ENCODE assay signal across 13 mouse cellular contexts in genomic region chr9:59941885-59942350, GRCm38 (mm10). TPM values are rescaled to one million over a fixed set of nuclear protein-coding genes. Genes with fewer than 3 reads are reported as not detected.
DNase-seq lines count a peak whose midpoint lies in the region; ATAC-seq and TF ChIP-seq lines count a peak whose summit lies in the region.
"Had no signal": no experiment of that assay in that cellular context is flagged by ENCODE, and none has a peak within 500 bp of the region (broad histone marks: within the 10 kb centered on the region; RNA-seq: fewer than 3 reads in every experiment).

No protein-coding gene starts in this region.

- no peaks in the 10 kb centered on the region for H3K9me3 ChIP-seq in heart, embryonic 12.5 days (replicated peaks)
- no peaks in the 10 kb centered on the region for H3K9me3 ChIP-seq in limb, embryonic 15.5 days
- H3K9me3 ChIP-seq: forebrain, embryonic 13.5 days; liver, embryonic 13.5 days had no signal

- WGBS in heart, embryonic 12.5 days = 24% methylated on average over 9 of the region's 9 CpGs
- 3% methylated on average over 9 of the region's 9 CpGs for WGBS in spleen, adult 2 months
- WGBS in limb, embryonic 15.5 days = 41% methylated on average over 9 of the region's 9 CpGs

- no peaks in the 10 kb centered on the region for H3K27me3 ChIP-seq in heart, embryonic 12.5 days (replicated peaks)
- no peaks in the 10 kb centered on the region for H3K27me3 ChIP-seq in spleen, adult 2 months (ENCODE audit: control insufficient read depth, insufficient read depth, low read length)
- H3K27me3 ChIP-seq in limb, embryonic 15.5 days = no peaks in the 10 kb centered on the region
- H3K27me3 ChIP-seq: forebrain, embryonic 13.5 days had no signal

- no peak for DNase-seq in heart, postnatal 10 days
- peak in 1 of 2 experiments; percentile 65 for DNase-seq in spleen, adult 2 months (ENCODE audit: low read depth in 1 of 2, low spot score in 2 of 2)
- DNase-seq in spleen, postnatal 10 days (ENCODE audit: low spot score in 2 of 2) = no peak
- DNase-seq in thymus, postnatal 4 days = peak; percentile 37
- no peak for DNase-seq in layer of hippocampus, adult 9-11 months
- DNase-seq in urinary bladder, postnatal 14 days (ENCODE audit: low spot score) = no peak
- DNase-seq: heart, adult 2 months; liver, embryonic 13.5 days had no signal

- H3K36me3 ChIP-seq in heart, embryonic 12.5 days = no peaks in the 10 kb centered on the region
- no peaks in the 10 kb centered on the region for H3K36me3 ChIP-seq in spleen, adult 2 months (ENCODE audit: control insufficient read depth, insufficient read depth, low read length)
- no peaks in the 10 kb centered on the region for H3K36me3 ChIP-seq in limb, embryonic 15.5 days
- H3K36me3 ChIP-seq: liver, embryonic 13.5 days had no signal

- TF ChIP-seq POLR2A in spleen, adult 2 months (IDR thresholded peaks at IDR 0.05; ENCODE audit: low read depth, low read length) = no peak; the same call in 1 of the 2 replicates

- H3K9ac ChIP-seq in heart, embryonic 12.5 days = no peak overlapping the region
- H3K9ac ChIP-seq in limb, embryonic 15.5 days = no peak overlapping the region
- H3K9ac ChIP-seq: forebrain, embryonic 13.5 days; liver, embryonic 13.5 days had no signal

- no peak overlapping the region for H3K4me3 ChIP-seq in heart, embryonic 12.5 days
- no peak overlapping the region for H3K4me3 ChIP-seq in spleen, adult 2 months (ENCODE audit: extremely low read depth, insufficient read depth, insufficient read length)
- H3K4me3 ChIP-seq in limb, embryonic 15.5 days = no peak overlapping the region
- H3K4me3 ChIP-seq: forebrain, embryonic 13.5 days; heart, adult 2 months; liver, embryonic 13.5 days had no signal

- peak overlapping the region; percentile 28; the same call in 1 of the 2 replicates for H3K4me2 ChIP-seq in heart, embryonic 12.5 days
- no peak overlapping the region for H3K4me2 ChIP-seq in limb, embryonic 15.5 days
- H3K4me2 ChIP-seq: forebrain, embryonic 13.5 days; liver, embryonic 13.5 days had no signal

- peaks cover 21% of the 10 kb centered on the region for H3K4me1 ChIP-seq in heart, embryonic 12.5 days (replicated peaks)
- H3K4me1 ChIP-seq in spleen, adult 2 months (ENCODE audit: control insufficient read depth, insufficient read depth, insufficient read length) = peaks cover 2% of the 10 kb centered on the region; the same call in 1 of the 2 replicates
- peaks cover 16% of the 10 kb centered on the region for H3K4me1 ChIP-seq in limb, embryonic 15.5 days
- H3K4me1 ChIP-seq: forebrain, embryonic 13.5 days; liver, embryonic 13.5 days had no signal

- ATAC-seq in heart, embryonic 12.5 days (ENCODE audit: insufficient number of reproducible peaks, low FRiP score) = no peak
- ATAC-seq in limb, embryonic 15.5 days (ENCODE audit: insufficient number of reproducible peaks, low FRiP score, low TSS enrichment, low read depth) = no peak
- ATAC-seq: forebrain, embryonic 13.5 days had no signal

- H3K27ac ChIP-seq in heart, embryonic 12.5 days (ENCODE audit: poor library complexity, severe bottlenecking) = peak overlapping the region; percentile 29; the same call in 1 of the 2 replicates
- H3K27ac ChIP-seq in spleen, adult 2 months (ENCODE audit: insufficient read depth, low read length) = peak overlapping the region; percentile 83
- H3K27ac ChIP-seq in limb, embryonic 15.5 days = 0 out of 2 replicates have a peak overlapping the region, but pooled peaks have one; percentile 52
- H3K27ac ChIP-seq: forebrain, embryonic 13.5 days; heart, adult 2 months; liver, embryonic 13.5 days had no signal

- intact Hi-C loops in heart, postnatal 10 days (cut with DNase I) = no loop called here

- TF ChIP-seq CTCF in spleen, adult 2 months (IDR thresholded peaks at IDR 0.05; ENCODE audit: extremely low read depth, insufficient read depth, insufficient read length, insufficient replicate concordance) = no peak

RNA-seq across cellular contexts. Expression of gene Nr2e3, which starts 18.5 kb away (rescaled TPM):
- polyA plus RNA-seq in heart, embryonic 12.5 days (2016; fragmentation: Nextera tagmentation; extraction: Ambion mirVana) = 0.09 TPM in 1 of 2 replicates, not detected in the other
- not detected for total RNA-seq in heart, postnatal 10 days (2021)
- polyA plus RNA-seq in spleen, adult 2 months (2012; rRNA removed) = not detected in 2 replicates
- polyA plus RNA-seq in limb, embryonic 15.5 days (2015; fragmentation: Nextera tagmentation; extraction: Ambion mirVana) = 2.6 and 3.0 TPM in 2 replicates
- total RNA-seq: heart, adult 2 months had no signal
- polyA plus RNA-seq: C2C12; cortical plate, adult 2 months; forebrain, embryonic 13.5 days; heart, adult 2 months; liver, embryonic 13.5 days had no signal

Comparison
In these comparisons a context has a peak if more than half of its experiments do, and no peak if none do; other contexts are left out.
1. H3K27ac ChIP-seq: peak in every context shown above with its lines; median percentile 83 in spleen, adult 2 months; 52 in limb, embryonic 15.5 days; 29 in heart, embryonic 12.5 days.